Mouse (Mus musculus): ENCODE results near the gene Abtb2. TPM values are rescaled to one million over a fixed set of nuclear protein-coding genes. Genes with fewer than 3 reads are reported as not detected.

Gene Abtb2
- polyA plus RNA-seq, 1 experiment from 2014 or later: 13.1 TPM

DNA sequence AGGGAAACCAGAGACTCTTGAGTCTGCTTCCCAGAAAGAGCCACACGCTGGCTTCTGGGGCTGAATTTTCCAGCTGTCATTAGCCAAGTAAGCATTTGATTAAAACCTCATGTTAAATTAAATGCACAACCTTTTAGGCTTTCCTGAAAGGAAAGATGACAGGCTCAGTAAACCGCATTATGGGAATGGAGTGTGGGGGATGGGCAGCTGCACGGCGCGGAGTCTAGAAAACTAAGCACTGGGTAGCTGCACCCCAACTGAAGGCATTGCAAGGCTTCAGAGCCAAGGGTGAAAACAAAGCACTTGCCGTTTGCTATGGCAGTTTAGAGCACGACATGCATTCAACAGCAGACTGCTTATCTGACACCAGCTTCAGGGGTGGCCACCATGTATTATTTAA, 2.1 kb downstream of the Abtb2 start:
- peak; percentile 66 for DNase-seq (ENCODE audit: low spot score)
- Histone ChIP-seq H3K4me1 (peaks cover 65% of the 10 kb centered on the region), H3K27ac (replicated peaks) (no peak overlapping the region)

DNA sequence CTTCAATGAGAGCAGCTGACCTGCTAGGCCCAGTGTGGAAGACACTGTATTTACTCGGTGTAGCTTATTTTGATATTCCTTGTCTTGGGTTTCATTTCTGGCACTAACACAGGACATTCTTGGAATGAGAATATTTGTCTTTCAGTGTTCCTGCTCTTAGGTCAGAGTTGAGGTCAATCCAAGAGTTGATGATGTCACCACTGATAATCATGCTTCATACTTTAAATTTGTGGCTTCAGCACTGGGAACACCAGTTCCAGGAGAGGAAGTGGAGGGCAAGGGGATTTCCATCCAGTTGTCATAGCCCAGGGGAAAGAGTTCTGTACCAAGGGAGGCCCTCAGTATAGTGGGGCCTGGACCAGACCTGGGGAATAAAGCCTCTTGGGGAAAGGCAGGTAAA, 3.6 kb downstream of the Abtb2 start:
- H3K9me3 ChIP-seq: no peaks in the 10 kb centered on the region
- WGBS: 61% methylated on average over 1 of the region's 1 CpGs
- no peak overlapping the region for H3K4me3 ChIP-seq
- H3K27me3 ChIP-seq (replicated peaks; ENCODE audit: low read depth, poor library complexity, severe bottlenecking): peaks cover 60% of the 10 kb centered on the region
- no peak for DNase-seq (ENCODE audit: low spot score)
- H3K27ac ChIP-seq (replicated peaks): no peak overlapping the region
- H3K36me3 ChIP-seq (replicated peaks): no peaks in the 10 kb centered on the region
- peaks cover 65% of the 10 kb centered on the region for H3K4me1 ChIP-seq

More for the DNA sequence above, 2.1 kb downstream of the Abtb2 start:
- peaks cover 59% of the 10 kb centered on the region for H3K27me3 ChIP-seq (replicated peaks; ENCODE audit: low read depth, poor library complexity, severe bottlenecking)
- H3K9me3 ChIP-seq: no peaks in the 10 kb centered on the region
- H3K4me3 ChIP-seq: peak overlapping the region; percentile 80
- WGBS: 17% methylated on average over 7 of the region's 7 CpGs
- no peaks in the 10 kb centered on the region for H3K36me3 ChIP-seq (replicated peaks)

DNA sequence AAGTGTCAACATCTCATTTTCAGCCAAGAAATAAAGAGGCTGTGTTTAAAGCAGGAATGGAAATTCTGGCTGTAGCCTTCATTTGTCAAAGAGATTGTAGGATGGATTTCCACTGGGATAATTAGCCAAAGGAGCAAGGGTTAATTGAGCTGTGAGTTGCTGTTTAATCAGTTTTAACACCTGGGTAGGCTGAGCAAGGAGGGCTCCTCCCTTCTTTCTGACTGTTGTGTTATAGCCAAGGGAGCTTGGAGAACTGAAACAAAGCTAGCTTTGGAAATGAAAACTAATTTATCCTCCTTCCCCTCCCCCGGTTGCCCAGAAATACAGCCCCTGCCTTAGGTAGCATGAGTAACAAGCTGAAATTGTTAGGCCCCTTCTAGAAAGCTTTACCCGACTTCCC, 6.2 kb downstream of the Abtb2 start:
- Histone ChIP-seq H3K4me1 (peaks cover 43% of the 10 kb centered on the region), H3K4me3 (no peak overlapping the region)
- no peak for DNase-seq (ENCODE audit: low spot score)

GRCm38 (mm10) chr2:103576371-103576770, 10.3 kb downstream of the Abtb2 start:
- WGBS: 86% methylated on average over 3 of the region's 3 CpGs
- Histone ChIP-seq H3K4me3 (no peak overlapping the region), H3K27me3 (replicated peaks; ENCODE audit: low read depth, poor library complexity, severe bottlenecking) (peaks cover 13% of the 10 kb centered on the region), H3K9me3 (no peaks in the 10 kb centered on the region), H3K4me1 (peaks cover 39% of the 10 kb centered on the region), H3K36me3 (replicated peaks) (no peaks in the 10 kb centered on the region), H3K27ac (replicated peaks) (no peak overlapping the region)
- no peak for DNase-seq (ENCODE audit: low spot score)

More for the DNA sequence above, 6.2 kb downstream of the Abtb2 start:
- H3K27ac ChIP-seq (replicated peaks): no peak overlapping the region
- WGBS: 78% methylated on average over 2 of the region's 2 CpGs
- no peaks in the 10 kb centered on the region for H3K9me3 ChIP-seq
- H3K27me3 ChIP-seq (replicated peaks; ENCODE audit: low read depth, poor library complexity, severe bottlenecking): peaks cover 51% of the 10 kb centered on the region
- no peaks in the 10 kb centered on the region for H3K36me3 ChIP-seq (replicated peaks)

DNA sequence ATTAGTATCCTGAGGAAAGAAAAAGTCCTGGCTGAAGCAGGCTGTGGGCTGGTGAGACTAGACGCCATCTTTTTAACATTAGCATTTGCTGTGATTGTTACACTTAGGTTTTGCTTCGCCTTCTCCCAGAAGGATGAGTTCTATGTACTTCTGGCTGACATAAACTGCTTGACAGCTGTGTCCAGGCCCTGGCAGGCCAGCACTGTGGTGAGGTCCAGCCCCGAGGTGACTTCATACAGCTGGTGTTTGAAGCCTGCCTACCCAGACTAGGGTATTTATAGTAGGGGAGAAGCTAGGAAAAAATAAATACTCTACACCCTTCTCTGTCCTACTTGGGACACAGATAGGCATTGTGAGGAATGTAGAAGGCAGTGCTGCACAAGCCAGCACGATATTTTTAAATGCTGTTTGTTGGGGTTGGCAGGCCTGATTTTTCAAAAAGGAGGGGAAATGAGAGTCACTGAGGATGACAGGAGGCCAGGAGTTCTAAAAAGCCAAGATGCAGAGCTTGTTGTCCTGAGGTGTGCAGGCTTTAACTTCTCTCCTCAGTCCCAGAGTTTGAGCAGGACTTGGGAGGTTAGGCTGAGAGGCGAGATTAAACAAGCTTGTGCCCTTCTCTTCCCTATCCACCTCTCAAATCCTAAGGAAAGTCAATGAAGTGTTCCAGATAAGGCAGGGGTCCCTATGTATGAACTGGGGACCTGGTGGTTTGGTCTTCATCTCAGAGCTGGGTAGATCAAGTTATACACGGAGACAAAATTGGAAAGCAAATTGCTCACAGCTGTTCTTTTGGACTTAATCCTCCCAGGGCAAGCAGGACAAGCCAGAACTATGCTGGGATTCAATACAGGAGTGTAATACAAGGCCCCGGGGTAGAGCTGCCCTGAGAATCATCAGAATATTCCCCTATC, 11.9 kb downstream of the Abtb2 start:
- Histone ChIP-seq H3K9me3 (no peaks in the 10 kb centered on the region), H3K27ac (replicated peaks) (peak overlapping the region; percentile 48), H3K4me1 (peaks cover 49% of the 10 kb centered on the region), H3K4me3 (no peak overlapping the region), H3K27me3 (replicated peaks; ENCODE audit: low read depth, poor library complexity, severe bottlenecking) (peaks cover 9% of the 10 kb centered on the region), H3K36me3 (replicated peaks) (no peaks in the 10 kb centered on the region)
- WGBS: 63% methylated on average over 7 of the region's 7 CpGs
- no peak for DNase-seq (ENCODE audit: low spot score)

DNA sequence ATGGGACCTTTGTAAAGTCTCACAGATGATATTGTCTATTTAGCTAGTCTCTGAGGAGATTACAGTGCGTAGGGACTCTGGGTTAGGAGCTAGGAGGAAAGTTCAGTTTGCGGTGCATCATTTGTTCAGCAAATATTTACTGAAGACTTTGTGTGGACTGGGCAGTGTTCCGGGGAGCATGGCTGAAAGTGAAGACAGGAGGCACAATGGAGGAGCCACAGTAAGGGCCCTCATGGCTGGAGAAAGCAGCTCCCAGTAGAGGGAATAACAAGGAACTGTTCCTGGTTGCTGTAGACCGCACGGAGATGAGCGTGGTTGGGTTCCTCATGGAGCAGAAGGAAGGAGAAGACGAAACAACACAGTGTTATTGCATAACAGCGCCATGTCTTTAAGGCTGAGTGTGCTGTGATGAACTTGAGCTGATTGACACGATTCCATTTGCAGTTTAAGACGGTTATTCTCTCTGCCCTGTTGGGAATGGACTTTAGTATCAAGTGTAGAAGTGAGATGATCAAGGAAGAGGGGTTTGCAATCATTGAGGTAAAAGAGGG, 12.6 kb downstream of the Abtb2 start:
- WGBS: 90% methylated on average over 10 of the region's 10 CpGs
- no peaks in the 10 kb centered on the region for H3K36me3 ChIP-seq (replicated peaks)
- DNase-seq (ENCODE audit: low spot score): no peak
- no peak overlapping the region for H3K27ac ChIP-seq (replicated peaks)
- H3K9me3 ChIP-seq: no peaks in the 10 kb centered on the region
- H3K4me3 ChIP-seq: no peak overlapping the region
- H3K27me3 ChIP-seq (replicated peaks; ENCODE audit: low read depth, poor library complexity, severe bottlenecking): peaks cover 5% of the 10 kb centered on the region
- H3K4me1 ChIP-seq: peaks cover 55% of the 10 kb centered on the region

- Histone ChIP-seq H3K9me3 (no peaks in the 10 kb centered on the region), H3K27ac (replicated peaks) (no peak overlapping the region), H3K4me1 (peaks cover 60% of the 10 kb centered on the region), H3K36me3 (replicated peaks) (no peaks in the 10 kb centered on the region), H3K27me3 (replicated peaks; ENCODE audit: low read depth, poor library complexity, severe bottlenecking) (no peaks in the 10 kb centered on the region), H3K4me3 (no peak overlapping the region)
- DNase-seq (ENCODE audit: low spot score): no peak
- WGBS: 70% methylated on average over 8 of the region's 8 CpGs
These were observed 14.6 kb downstream of the Abtb2 start for GRCm38 (mm10) chr2:103580756-103581155.

GRCm38 (mm10) chr2:103581369-103581897, 15.3 kb downstream of the Abtb2 start:
- no peaks in the 10 kb centered on the region for H3K9me3 ChIP-seq
- DNase-seq (ENCODE audit: low spot score): no peak
- no peaks in the 10 kb centered on the region for H3K36me3 ChIP-seq (replicated peaks)
- 44% methylated on average over 7 of the region's 7 CpGs for WGBS
- H3K4me1 ChIP-seq: peaks cover 63% of the 10 kb centered on the region
- H3K4me3 ChIP-seq: no peak overlapping the region
- no peaks in the 10 kb centered on the region for H3K27me3 ChIP-seq (replicated peaks; ENCODE audit: low read depth, poor library complexity, severe bottlenecking)
- no peak overlapping the region for H3K27ac ChIP-seq (replicated peaks)

- Histone ChIP-seq H3K36me3 (replicated peaks) (no peaks in the 10 kb centered on the region), H3K27ac (replicated peaks) (no peak overlapping the region), H3K9me3 (no peaks in the 10 kb centered on the region), H3K4me1 (peaks cover 53% of the 10 kb centered on the region), H3K4me3 (no peak overlapping the region), H3K27me3 (replicated peaks; ENCODE audit: low read depth, poor library complexity, severe bottlenecking) (no peaks in the 10 kb centered on the region)
- DNase-seq (ENCODE audit: low spot score): no peak
- 63% methylated on average over 3 of the region's 3 CpGs for WGBS
These were observed 17.2 kb downstream of the Abtb2 start for GRCm38 (mm10) chr2:103583316-103583715.

DNA sequence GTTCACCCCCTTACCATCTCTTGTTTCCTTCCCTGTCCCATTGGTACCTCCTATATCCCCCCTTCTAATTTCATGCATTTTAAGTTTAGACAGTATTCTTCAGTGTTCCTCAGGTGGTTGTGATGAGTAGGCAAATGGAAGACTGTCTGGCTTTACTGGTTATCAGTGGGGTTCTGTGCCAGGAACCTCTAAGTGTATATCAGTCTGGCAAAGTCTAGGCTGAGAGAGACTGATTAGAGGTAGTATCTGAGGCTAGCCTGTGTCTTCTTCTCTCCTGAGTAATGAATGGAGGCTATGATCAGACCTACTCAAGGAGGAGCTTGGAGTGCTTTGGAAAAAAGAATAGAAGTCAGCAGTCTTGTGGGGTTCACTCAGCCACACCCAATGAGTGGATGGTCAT, 18.0 kb downstream of the Abtb2 start:
- Histone ChIP-seq H3K27ac (replicated peaks) (no peak overlapping the region), H3K36me3 (replicated peaks) (no peaks in the 10 kb centered on the region), H3K4me1 (peaks cover 51% of the 10 kb centered on the region), H3K9me3 (no peaks in the 10 kb centered on the region), H3K4me3 (no peak overlapping the region), H3K27me3 (replicated peaks; ENCODE audit: low read depth, poor library complexity, severe bottlenecking) (no peaks in the 10 kb centered on the region)
- DNase-seq (ENCODE audit: low spot score): no peak

GRCm38 (mm10) chr2:103586423-103586822, 20.3 kb downstream of the Abtb2 start:
- H3K27me3 ChIP-seq (replicated peaks; ENCODE audit: low read depth, poor library complexity, severe bottlenecking): no peaks in the 10 kb centered on the region
- no peak overlapping the region for H3K4me3 ChIP-seq
- WGBS: 69% methylated on average over 3 of the region's 3 CpGs
- no peaks in the 10 kb centered on the region for H3K9me3 ChIP-seq
- peaks cover 45% of the 10 kb centered on the region for H3K4me1 ChIP-seq
- H3K27ac ChIP-seq (replicated peaks): no peak overlapping the region
- DNase-seq (ENCODE audit: low spot score): no peak
- H3K36me3 ChIP-seq (replicated peaks): no peaks in the 10 kb centered on the region

GRCm38 (mm10) chr2:103588776-103589175, 22.7 kb downstream of the Abtb2 start:
- no peak for DNase-seq (ENCODE audit: low spot score)
- Histone ChIP-seq H3K27ac (replicated peaks) (no peak overlapping the region), H3K9me3 (no peaks in the 10 kb centered on the region), H3K27me3 (replicated peaks; ENCODE audit: low read depth, poor library complexity, severe bottlenecking) (no peaks in the 10 kb centered on the region), H3K36me3 (replicated peaks) (no peaks in the 10 kb centered on the region), H3K4me3 (no peak overlapping the region), H3K4me1 (peaks cover 42% of the 10 kb centered on the region)
- WGBS: 84% methylated on average over 5 of the region's 5 CpGs

- 93% methylated on average over 4 of the region's 4 CpGs for WGBS
- H3K27ac ChIP-seq (replicated peaks): no peak overlapping the region
- no peaks in the 10 kb centered on the region for H3K27me3 ChIP-seq (replicated peaks; ENCODE audit: low read depth, poor library complexity, severe bottlenecking)
- DNase-seq (ENCODE audit: low spot score): no peak
- H3K9me3 ChIP-seq: no peaks in the 10 kb centered on the region
- H3K4me3 ChIP-seq: no peak overlapping the region
- H3K36me3 ChIP-seq (replicated peaks): no peaks in the 10 kb centered on the region
- peaks cover 41% of the 10 kb centered on the region for H3K4me1 ChIP-seq
These were observed 23.3 kb downstream of the Abtb2 start for GRCm38 (mm10) chr2:103589400-103589799.

All from embryonic facial prominence, embryonic 10.5 days (tissue).